Mouse (Mus musculus) thymus, postnatal 25 days (tissue): ENCODE data around the gene Calhm3.
"Not testable (repeated sequence)": the region's sequence is repeated elsewhere in the genome, so short reads cannot be mapped to it uniquely, and the experiment has no call there.

Source experiments
- DNase-seq: peaks from one replicate; pipeline ENCODE4 v3.0.0; 2022

Gene Calhm3

GRCm38 (mm10) chr19:47166758-47167157, 9.2 kb upstream of the Calhm3 start:
- no peak for DNase-seq

- no peak for DNase-seq
Measured at GRCm38 (mm10) chr19:47163176-47163744, 5.7 kb upstream of the Calhm3 start.

- no peak for DNase-seq
Measured at GRCm38 (mm10) chr19:47161669-47162068, 4.1 kb upstream of the Calhm3 start.

- no peak for DNase-seq
Measured at GRCm38 (mm10) chr19:47153767-47154166, 3.8 kb downstream of the Calhm3 start.

- no peak for DNase-seq
Measured at GRCm38 (mm10) chr19:47152062-47152369, 5.5 kb downstream of the Calhm3 start.

- DNase-seq = no peak
Measured at GRCm38 (mm10) chr19:47151332-47152061, 6.1 kb downstream of the Calhm3 start.

- DNase-seq = no peak
Measured at GRCm38 (mm10) chr19:47149854-47150253, 7.7 kb downstream of the Calhm3 start.

GRCm38 (mm10) chr19:47148267-47148847, 9.2 kb downstream of the Calhm3 start:
- DNase-seq = no peak

GRCm38 (mm10) chr19:47144154-47144553, 13.4 kb downstream of the Calhm3 start, which contains the start of gene Calhm1:
Calhm1 (minus strand) TSS chr19:47144254.
- no peak for DNase-seq

- no peak for DNase-seq
Measured at GRCm38 (mm10) chr19:47142438-47142837, 15.1 kb downstream of the Calhm3 start.

GRCm38 (mm10) chr19:47139611-47140010, 18.0 kb downstream of the Calhm3 start:
- DNase-seq = not testable (repeated sequence)

- DNase-seq = peak; percentile 62
Measured at GRCm38 (mm10) chr19:47137771-47138421, 19.7 kb downstream of the Calhm3 start, which contains the start of gene Calhm2. Calhm2 (minus strand) TSS chr19:47138294.

DNA sequence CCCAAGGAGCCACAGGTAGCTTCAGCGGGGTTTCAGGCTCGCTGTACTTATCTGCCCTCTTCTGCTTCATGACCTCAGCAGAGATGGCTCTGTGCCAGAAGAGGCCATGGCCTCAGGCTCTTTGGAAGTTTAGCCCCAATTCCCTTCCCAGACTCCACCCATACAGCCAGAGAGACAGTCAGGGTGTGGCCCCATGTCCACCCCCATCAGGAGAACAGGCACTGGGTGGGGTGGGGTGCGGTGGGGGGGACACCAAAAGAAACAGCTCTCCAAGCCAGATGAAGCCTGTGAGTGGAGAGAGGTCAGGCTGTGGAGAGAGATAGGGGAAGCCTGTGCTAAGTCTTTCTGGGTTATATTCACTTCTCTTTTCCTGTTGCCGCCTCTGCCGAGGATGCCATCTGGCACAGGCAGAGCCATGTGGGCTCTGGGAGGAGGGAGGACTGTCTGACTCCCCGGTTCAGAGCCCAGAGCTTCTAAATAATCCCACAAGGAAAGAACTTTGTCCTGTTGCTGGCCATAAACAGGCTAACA, 20.4 kb downstream of the Calhm3 start:
- DNase-seq = peak; percentile 33

- DNase-seq = no peak
Measured at GRCm38 (mm10) chr19:47136170-47136569, 21.4 kb downstream of the Calhm3 start.

- DNase-seq = no peak
Measured at GRCm38 (mm10) chr19:47135568-47135967, 22.0 kb downstream of the Calhm3 start.

GRCm38 (mm10) chr19:47133161-47133560, 24.4 kb downstream of the Calhm3 start:
- no peak for DNase-seq

GRCm38 (mm10) chr19:47130551-47131125, 26.9 kb downstream of the Calhm3 start:
- DNase-seq = no peak

- DNase-seq = no peak
Measured at GRCm38 (mm10) chr19:47128835-47129234, 28.7 kb downstream of the Calhm3 start.

DNA sequence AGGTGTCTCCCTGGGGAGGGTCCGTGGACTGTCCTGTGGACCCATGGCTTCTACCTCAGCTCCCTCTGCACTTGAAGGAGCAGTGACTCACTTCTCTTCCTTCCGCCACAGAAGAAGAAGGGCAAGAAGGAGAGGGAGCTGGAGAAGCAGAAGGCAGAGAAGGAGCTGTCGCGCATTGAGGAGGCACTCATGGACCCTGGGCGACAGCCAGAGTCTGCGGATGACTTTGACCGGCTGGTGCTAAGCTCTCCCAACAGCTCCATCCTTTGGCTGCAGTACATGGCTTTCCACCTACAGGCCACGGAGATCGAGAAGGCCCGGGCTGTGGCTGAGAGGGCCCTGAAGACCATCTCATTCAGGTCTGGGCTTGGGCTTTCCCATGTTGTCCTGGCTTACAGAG, 29.4 kb downstream of the Calhm3 start:
- DNase-seq = no peak

DNA sequence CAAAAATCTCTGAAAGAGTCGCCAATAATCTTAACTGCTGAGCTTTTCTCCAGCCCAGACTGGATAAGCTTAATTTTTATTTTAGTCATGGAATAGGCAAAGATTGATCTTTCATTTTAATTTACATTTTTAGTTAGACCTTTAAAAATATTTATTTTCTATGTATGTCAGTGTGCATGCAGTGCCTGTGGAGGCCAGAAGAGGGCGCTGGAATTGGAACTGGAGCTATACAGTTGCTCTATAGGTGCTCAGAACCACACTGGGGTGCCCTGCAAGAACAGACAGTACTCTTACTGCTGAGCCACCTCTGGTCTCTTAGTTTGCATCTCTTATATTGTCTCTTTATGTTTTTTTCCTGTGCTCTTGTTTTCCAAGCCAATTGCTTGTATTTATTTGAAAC, 34.8 kb downstream of the Calhm3 start:
- peak; percentile 27 for DNase-seq

- DNase-seq = no peak
Measured at GRCm38 (mm10) chr19:47121054-47121453, 36.5 kb downstream of the Calhm3 start.

DNA sequence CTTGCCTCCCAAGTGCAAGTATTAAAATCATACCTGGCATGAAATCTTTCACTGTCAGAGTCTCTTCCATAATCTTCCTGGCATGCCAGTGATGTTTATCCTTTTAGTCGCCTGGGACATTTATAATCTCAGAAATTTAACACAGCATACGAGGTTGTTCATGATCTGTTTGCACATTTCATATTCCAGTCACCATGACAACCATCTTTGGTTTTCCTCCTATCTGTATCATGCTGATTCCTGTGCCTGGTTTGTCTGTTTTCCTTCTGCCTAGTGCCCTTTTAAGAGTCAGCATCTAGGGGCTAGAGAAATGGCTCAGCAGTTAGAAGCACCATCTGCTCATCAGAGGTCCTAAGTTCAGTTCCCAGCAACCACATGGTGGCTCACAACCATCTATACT, 38.9 kb downstream of the Calhm3 start:
- no peak for DNase-seq

DNA sequence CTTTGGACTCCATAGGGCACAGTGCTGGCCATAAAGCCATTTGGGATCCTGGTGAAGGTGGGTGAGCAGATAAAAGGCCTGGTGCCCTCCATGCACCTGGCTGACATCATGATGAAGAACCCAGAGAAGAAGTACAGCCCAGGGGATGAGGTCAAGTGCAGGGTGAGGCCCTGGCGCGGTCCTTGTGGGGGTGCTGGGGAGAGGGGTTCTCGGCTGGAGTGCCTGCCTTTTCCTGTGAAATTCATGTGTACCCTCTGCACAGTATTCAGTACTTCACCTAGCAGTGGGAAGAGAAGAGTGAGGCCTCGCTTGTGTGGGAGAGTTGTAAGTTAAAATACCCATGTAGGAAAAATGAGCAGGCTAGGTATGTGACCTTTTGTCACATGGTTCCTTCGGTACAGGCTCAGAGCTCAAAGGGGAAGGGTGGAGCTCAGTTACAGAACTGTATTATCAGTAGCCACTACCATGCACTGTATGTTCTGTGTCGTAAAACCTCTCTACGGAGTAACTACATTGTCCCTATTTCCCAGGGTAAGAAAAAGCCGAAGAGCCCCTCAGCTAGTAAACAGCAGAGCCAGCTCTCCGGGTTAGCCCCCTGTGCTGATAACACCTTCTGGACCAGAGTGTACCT, 52.8 kb downstream of the Calhm3 start:
- no peak for DNase-seq
